In the genomic region with DNA sequence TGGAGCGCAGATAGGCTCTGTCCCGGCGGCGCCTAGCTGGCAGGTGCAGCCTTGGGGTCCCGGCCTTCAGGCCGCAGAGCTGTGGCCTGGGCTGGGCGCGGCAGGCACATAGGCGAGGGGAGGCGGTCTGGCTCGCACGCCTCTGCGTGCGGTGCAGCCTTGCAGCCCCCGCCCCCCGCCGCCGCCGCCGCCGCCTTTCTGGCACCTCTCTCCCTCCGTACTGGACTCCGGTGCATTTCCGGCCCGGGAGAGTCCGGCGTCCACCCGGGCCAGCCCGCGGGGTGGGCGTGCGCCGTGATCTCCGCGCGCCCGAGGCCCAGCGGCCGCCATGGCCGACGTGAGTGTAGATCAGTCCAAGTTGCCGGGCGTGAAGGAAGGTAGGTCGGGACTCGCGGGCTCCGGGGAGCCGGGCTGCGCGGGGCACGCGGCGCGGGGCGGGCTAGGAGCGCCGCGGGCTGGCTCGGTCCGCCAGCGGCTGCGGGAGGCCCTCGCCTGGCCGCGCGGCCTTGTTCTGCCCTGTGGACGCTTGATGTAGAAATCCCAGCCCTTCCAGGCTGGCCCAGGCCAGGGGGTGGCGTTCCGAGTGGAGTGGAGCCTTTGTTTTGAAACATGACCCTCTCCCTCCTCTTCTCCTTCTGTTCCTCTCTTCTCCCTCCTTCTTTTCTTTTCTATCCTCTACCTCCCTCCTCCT, we compare ENCODE assay signal across 7 mouse cellular contexts. TPM values are rescaled to one million over a fixed set of nuclear protein-coding genes. Genes with fewer than 3 reads are reported as not detected.
DNase-seq lines count a peak whose midpoint lies in the region; ATAC-seq lines count a peak whose summit lies in the region.

Gene Ccdc50 (plus strand): TSS at position 109 of the 691 bp plus-strand sequence.

- H3K36me3 ChIP-seq in intestine, embryonic 14.5 days (ENCODE audit: control insufficient read depth, insufficient read depth, low read length): no peaks in the 10 kb centered on the region
- no peaks in the 10 kb centered on the region for H3K36me3 ChIP-seq in midbrain, embryonic 11.5 days (ENCODE audit: control insufficient read depth, insufficient read depth, low read length)

- H3K27me3 ChIP-seq in intestine, embryonic 14.5 days (replicated peaks; ENCODE audit: control insufficient read depth, insufficient read depth, low read length): no peaks in the 10 kb centered on the region
- no peaks in the 10 kb centered on the region for H3K27me3 ChIP-seq in midbrain, embryonic 11.5 days (ENCODE audit: control insufficient read depth, insufficient read depth, low read length)

- under 1% methylated on average over 56 of the region's 69 CpGs for WGBS in intestine, embryonic 14.5 days
- whole genome bisulfite sequencing in midbrain, embryonic 11.5 days: under 1% methylated on average over 45 of the region's 69 CpGs

- H3K9me3 ChIP-seq in intestine, embryonic 14.5 days (ENCODE audit: control insufficient read depth, low read length): no peaks in the 10 kb centered on the region
- no peaks in the 10 kb centered on the region for H3K9me3 ChIP-seq in midbrain, embryonic 11.5 days (ENCODE audit: control insufficient read depth, low read length)

- peak within 1 kb of the TSS; percentile 99 for H3K9ac ChIP-seq in intestine, embryonic 14.5 days (ENCODE audit: low read length)
- peak within 1 kb of the TSS; percentile 98 for H3K9ac ChIP-seq in midbrain, embryonic 11.5 days (ENCODE audit: low read length)

- peak within 1 kb of the TSS; percentile 89 for H3K4me3 ChIP-seq in intestine, embryonic 14.5 days (ENCODE audit: low read depth, low read length)
- H3K4me3 ChIP-seq in midbrain, embryonic 11.5 days (ENCODE audit: low read depth, low read length): peak within 1 kb of the TSS; percentile 84

- peak; percentile 93 for ATAC-seq in intestine, embryonic 14.5 days (replicated peaks; ENCODE audit: low FRiP score, low TSS enrichment, low read depth)
- peak; percentile 98 for ATAC-seq in midbrain, embryonic 11.5 days (ENCODE audit: low FRiP score)

- intact Hi-C loops in gastrocnemius, postnatal 36 days (cut with DNase I): loop anchor here (10.0 kb wide), 1 partner anchor 46 kb away; no protein-coding TSS in a partner anchor
- intact Hi-C loops in left cerebral cortex, postnatal 4 days (cut with DNase I): no loop called here

- peaks cover 19% of the 10 kb centered on the region; the same call in 1 of the 2 replicates for H3K4me1 ChIP-seq in intestine, embryonic 14.5 days (replicated peaks; ENCODE audit: control insufficient read depth, insufficient read depth, low read length)
- peaks cover 13% of the 10 kb centered on the region for H3K4me1 ChIP-seq in midbrain, embryonic 11.5 days (ENCODE audit: control insufficient read depth, insufficient read depth, low read length)

- peak within 1 kb of the TSS; percentile 71 for H3K4me2 ChIP-seq in intestine, embryonic 14.5 days (ENCODE audit: low read length)
- peak within 1 kb of the TSS; percentile 74 for H3K4me2 ChIP-seq in midbrain, embryonic 11.5 days

- peak within 1 kb of the TSS; percentile 94 for H3K27ac ChIP-seq in intestine, embryonic 14.5 days (ENCODE audit: low read depth)
- H3K27ac ChIP-seq in midbrain, embryonic 11.5 days (ENCODE audit: low read depth, low read length): peak within 1 kb of the TSS; percentile 92

- peak; percentile 78 to 82 for DNase-seq in adrenal gland, adult 18-20 months (ENCODE audit: low spot score in 2 of 2)
- DNase-seq in embryo, embryonic 11 days: peak; percentile 90
- peak; percentile 74 to 75 for DNase-seq in gastrocnemius, postnatal 36 days
- DNase-seq in intestine, embryonic 14.5 days (ENCODE audit: low spot score): peak; percentile 90
- peak; percentile 83 for DNase-seq in left cerebral cortex, postnatal 4 days
- DNase-seq in midbrain, embryonic 11.5 days (ENCODE audit: low spot score, missing footprints): peak; percentile 95
- DNase-seq in skeletal muscle tissue, adult 2 months (ENCODE audit: low read depth, low spot score): peak; percentile 59

RNA-seq across cellular contexts. Expression of gene Ccdc50, which starts in this region (rescaled TPM):
- total RNA-seq in adrenal gland, adult 18-20 months (2021): 10 to 100 TPM; 78.7 to 89.9 TPM
- total RNA-seq in gastrocnemius, postnatal 36 days (2021): 10 to 100 TPM; 61.8 to 70.7 TPM
- 62.2 and 68.0 TPM in 2 replicates for polyA plus RNA-seq in intestine, embryonic 14.5 days (2014; fragmentation: Nextera tagmentation; extraction: Ambion mirVana)
- 100 to 1,000 TPM; 104 to 105 TPM for total RNA-seq in left cerebral cortex, postnatal 4 days (2021)
- polyA plus RNA-seq in midbrain, embryonic 11.5 days (2014; fragmentation: Nextera tagmentation; extraction: Ambion mirVana): 74.9 and 77.1 TPM in 2 replicates

Comparison
In these comparisons a context has a peak if more than half of its experiments do, and no peak if none do; other contexts are left out.
1. Peak in every context shown above with its lines: DNase-seq, ATAC-seq, H3K4me3 ChIP-seq and H3K27ac ChIP-seq.